Mouse (Mus musculus): Measurements from ENCODE around the gene Lrrc3c.
A peak's percentile ranks its signal among the peaks of the same experiment; 100 is the strongest.

Lrrc3c gene

DNA sequence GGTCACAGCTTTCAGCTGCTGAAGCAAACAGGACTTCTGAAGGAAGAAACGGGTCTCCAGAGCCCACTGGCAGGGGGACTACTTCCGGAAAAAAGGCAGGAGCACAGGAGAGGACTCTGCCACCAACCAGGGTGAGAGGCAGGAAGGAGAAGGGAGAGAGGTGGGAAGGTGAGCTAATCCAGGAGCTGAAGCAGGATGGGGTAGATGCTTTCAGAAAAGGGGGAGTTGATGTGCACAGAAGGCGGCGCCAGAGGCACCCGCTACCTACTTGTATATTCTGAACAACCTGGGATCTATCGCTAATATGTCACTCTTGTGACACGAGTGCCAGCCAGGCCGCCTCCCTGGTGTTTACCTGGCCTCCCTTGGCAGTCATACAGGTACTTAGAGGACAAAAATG, at the start of gene Lrrc3c:
TSS of gene Lrrc3c (plus strand) at position 301 of the 400 bp plus-strand sequence.
- DNase-seq (ENCODE audit: low read depth, low spot score), result no peak

DNA sequence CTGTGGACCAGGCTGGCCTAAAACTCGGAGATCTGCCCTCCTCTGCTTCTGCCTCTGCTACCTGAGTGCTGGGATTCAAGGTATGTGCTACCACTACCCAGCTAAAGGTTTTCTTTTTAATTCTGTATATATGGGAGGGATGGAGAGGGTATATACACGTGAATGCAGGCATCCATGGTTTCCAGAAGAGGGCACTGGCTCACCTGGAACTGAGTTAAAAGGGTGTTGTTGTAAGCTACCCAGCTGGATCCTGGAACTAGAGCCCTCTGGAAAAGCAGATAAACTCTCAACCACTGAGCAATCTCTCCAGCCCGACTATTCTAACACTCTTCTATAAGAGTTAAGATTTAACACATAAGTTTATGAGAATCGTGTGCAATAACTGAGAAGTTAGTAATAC, 48.7 kb upstream of the Lrrc3c start:
- no peak for DNase-seq (ENCODE audit: low read depth, low spot score)

DNA sequence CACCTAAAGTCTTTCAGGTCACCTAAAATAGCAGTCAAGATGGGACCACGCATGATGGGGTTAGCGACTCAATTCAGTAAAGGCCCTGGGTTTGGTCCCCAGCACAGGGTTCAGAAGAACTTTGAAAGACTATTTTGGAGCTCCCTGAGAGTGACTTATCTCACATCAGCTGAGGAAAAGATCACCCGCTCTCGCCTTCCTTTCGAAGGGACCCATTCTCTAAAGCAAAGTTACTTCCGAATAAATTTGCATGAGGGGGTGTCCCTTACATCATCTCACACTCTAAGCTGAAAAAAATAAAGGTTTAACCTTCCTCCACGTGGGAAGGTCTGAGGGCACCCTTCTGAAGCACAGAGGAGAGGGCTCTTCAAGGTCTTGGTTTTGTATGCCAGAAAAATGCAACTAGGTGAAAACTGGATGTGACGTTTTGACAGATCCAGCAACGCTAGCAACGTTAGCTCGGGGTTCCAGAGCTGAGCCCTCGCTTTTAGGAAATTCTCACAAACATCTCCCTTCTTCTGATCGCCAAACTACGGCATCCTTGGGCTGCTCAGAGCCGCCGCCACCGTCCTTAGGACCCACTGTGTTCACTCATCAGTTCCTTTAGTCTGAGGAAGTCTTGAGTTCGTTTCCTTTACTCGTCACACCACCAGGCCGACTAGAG, 47.6 kb upstream of the Lrrc3c start:
- DNase-seq (ENCODE audit: low read depth, low spot score), result no peak

DNA sequence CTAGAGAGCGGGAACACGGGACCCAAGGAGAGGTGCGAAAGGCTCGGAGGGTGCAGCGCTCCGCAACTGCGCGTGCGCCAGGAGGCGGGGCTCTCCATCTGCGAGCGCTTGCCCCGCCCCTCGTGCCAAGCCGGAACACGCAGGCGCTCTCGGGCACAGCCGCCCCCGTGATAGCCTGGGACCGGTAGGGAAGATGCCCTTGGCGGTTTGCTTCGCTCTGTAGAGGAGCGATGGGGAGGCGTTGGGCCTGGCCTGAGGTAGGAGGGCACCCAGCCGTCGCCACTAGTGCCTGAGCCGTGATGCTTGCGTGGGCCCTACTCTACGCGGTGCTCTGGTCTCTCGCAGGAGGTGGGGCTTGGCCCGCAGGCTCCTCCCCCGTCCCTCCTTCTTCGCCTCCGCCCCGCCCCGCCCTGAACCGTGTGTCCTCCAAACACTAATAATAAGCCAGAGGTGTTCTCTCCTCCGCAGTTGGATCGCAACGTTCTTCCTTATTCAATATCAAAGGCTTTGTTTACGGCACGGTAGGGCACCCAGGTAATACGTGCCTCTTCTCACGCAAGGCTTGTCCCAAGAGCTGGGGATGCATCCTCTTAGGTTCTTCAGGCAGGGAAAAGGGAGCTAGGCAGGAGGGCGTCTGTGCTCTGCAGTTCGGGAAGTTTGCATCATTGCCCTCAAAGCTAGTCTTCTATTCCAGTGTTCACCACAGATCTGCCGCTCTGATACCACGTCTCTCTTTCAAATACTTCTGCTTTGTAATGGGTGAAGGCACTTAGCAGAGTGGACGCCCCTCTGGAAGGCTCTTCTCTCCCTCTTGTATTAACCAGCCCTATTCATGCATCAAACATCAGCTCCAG, 46.9 kb upstream of the Lrrc3c start, which contains the start of gene Zpbp2:
TSS of gene Zpbp2 (plus strand) at position 123 of the 854 bp plus-strand sequence.
- peak; percentile 88 for DNase-seq (ENCODE audit: low read depth, low spot score)

DNA sequence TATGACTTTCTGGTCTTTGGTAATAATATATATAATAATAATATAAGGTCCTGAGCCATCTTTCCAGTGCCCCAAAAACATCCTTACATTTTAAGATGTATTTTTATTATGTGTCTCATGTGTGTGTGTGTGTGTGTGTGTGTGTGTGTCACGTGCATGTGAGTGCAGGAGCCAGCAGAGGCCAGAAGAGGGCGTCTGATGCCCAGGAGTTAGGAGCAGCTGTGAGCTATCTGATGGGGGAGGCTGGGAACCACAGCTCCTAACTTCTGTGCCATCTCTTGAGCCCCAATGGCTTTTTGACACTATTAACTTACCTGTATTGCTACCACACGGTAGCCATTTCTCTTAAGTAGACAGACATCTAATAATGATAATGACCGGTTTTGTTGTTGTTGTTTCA, 44.1 kb upstream of the Lrrc3c start:
- no peak for DNase-seq (ENCODE audit: low read depth, low spot score)

DNA sequence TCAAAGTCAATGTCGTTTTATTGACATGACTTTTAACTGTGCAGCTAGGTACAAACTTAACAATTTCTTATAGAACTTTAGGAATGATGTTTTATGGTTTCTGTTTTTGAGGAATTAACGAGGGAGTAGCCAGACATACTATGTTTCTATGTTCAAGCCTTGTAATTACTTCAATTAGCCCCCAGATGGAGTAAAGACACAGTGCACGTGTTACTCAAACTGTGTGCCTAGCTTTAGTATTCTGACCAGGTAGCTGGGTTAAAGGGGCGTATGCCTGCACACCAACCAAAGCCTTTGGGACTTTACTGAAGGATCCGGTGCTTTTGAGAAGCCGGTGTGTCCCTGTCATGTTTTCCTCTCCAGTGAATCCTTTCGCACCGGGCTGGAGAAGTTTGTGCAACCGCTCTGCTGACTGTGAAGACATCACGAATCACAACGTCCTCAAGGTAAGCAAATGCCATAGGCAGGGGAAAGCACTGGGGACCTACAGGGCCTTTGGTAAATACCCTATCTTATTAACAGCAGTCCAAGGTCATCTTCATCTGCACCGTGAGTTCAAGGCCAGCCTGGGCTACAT, 42.9 kb upstream of the Lrrc3c start:
- DNase-seq (ENCODE audit: low read depth, low spot score), result no peak

DNA sequence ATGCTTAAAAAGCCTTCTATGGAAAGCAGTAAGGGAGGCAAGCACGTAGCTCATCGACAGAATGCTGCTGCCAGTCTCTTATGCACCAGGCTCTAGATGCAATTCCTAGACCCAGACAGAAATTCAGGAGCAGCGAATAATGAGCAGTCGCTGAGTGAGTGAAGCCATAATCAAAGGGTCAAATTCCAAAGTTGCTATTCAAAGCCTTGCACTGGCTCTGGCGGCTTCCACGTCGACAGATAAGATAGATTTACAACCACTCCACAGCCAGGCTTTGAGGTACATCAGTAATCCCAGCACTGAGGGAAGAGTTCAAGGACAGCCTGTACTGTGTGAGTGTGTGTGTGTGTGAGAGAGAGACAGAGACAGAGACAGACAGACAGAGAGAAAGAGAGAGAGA, 37.1 kb upstream of the Lrrc3c start:
- DNase-seq (ENCODE audit: low read depth, low spot score), result no peak

DNA sequence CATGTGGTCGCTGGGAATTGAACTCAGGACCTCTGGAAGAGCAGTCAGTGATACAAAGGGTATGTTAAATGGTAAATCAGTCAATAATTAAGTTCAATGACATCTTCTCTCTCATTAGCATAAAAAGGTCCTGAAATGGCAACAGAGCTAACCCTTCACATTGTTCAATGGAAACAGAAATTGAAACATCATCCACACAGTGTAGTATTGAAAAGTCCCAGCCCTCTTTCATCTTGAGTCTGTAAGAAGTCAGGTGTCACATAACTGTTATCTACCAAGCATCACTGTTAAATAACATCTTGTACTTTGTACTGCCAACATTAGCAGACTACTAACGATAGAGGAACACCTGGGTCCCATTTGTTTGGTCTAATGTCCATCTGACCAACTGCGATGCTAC, 35.1 kb upstream of the Lrrc3c start:
- no peak for DNase-seq (ENCODE audit: low read depth, low spot score)

DNA sequence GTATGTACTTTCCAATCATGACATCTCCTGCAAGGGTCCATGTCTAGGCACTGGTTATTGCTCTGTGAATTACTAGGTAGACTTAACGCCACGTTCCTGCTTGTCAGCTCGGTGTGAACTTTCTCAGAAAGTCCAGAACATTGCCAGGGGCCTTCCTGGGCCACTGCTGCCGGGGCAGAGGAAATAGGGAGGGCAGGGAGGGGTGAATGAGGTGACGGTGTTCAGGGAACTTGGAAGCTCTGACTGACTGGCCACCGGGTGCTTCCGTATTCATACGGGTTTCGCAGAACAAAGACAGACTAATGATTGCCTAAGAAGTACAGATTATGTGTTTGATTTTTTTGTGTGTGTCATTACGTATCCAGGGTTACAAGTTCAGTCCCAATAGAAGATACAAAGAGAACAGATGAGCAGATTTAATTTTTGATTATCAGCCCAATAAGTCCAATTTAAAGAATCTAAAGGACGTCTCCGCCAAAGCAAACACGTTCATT, 34.1 kb upstream of the Lrrc3c start:
- DNase-seq (ENCODE audit: low read depth, low spot score), result no peak

DNA sequence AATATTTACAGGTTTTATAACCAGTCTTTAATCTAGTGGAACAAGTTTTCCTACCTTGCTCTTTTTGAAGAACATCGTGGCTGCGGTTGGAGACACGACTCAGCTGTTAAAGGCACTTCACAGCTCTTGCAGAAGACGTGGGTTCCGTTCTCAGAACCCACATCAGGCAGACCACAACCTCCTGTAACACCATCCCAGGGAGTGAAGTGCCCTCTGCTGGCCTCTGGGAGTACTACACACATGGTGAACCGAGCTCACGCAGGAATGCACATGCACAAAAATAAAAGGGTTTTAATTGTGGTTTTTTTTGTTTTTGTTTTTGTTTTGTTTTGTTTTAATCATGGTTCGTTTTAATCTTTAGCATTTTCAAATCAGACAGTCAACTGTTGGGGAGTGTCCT, 29.8 kb upstream of the Lrrc3c start:
- DNase-seq (ENCODE audit: low read depth, low spot score), result no peak

DNA sequence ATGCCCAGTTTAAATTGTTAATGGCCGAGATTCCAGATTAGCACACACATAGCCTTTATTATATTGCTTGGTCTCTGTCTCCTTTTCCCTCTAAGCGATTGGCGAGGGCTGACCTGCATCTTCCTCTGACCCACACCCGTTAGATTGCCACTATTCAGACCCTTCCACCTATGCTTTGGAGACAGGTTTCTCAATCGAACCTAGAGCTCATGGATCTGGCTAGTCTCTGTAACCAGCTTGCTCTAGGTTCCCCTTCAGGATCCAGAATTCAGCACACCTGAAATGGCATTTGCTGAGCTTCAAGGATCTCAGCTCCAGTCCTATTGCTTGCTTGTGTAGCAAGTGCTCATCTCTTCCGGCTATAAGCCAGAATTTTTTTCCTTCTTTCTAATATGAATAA, 28.6 kb upstream of the Lrrc3c start:
- DNase-seq (ENCODE audit: low read depth, low spot score), result no peak

DNA sequence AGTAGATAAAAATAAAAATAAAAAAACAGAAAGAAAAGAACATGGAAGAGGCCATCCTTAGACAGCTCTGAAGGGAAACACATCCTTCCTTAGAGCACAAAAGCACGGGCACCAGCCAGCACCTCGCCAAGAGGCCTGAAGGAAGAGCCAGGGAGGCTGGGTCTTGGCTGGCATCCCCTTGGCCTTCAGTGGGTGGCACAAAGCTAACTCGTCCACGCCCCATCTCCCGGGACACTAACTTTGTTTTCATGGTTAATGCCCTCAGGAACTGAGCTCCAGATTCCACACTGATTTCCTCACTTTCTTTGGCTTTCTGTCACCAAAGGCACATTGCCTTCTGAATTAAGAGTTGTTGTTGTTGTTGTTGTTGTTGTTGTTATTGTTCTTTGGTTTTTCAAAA, 20.3 kb upstream of the Lrrc3c start:
- DNase-seq (ENCODE audit: low read depth, low spot score), result no peak

DNA sequence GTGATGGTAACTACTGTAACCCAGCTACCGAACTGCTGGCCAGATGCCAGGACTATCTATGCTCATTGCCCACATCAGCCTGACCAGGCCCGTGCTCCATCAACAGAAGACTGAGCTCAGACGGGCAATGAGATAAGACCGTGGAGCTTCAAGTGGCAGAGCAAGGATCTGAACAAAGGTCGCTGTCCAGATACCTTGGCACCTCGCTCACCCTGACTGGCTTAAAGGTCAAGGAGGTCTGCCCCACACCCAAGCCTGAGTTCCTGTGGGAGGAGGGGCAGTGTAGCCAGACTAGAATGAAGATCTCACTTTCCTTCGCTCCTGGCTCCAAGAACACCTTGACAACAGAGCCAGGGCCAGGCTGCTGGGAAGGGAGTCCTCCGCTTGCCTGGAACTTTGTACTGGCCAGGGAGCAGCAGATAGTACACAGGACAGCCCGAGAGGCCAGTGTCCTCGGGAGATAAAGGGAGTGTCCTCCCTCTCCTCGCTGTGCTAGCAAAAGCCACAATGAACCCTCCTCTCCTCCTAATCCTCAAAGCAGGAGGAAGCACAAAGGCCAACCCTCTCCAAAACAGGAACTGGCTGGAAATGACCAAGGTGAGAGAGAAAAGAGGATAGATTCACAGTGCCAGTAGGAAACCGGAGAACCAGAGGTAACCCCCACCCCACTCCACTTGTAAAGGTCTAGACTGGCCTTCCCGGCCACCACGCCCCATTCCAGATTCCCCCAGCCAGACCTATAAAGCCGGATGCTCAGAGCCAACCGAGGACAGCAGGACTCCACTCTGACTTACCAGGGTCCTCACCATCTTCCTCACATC, 17.6 kb upstream of the Lrrc3c start:
- peak; percentile 76 for DNase-seq (ENCODE audit: low read depth, low spot score)

DNA sequence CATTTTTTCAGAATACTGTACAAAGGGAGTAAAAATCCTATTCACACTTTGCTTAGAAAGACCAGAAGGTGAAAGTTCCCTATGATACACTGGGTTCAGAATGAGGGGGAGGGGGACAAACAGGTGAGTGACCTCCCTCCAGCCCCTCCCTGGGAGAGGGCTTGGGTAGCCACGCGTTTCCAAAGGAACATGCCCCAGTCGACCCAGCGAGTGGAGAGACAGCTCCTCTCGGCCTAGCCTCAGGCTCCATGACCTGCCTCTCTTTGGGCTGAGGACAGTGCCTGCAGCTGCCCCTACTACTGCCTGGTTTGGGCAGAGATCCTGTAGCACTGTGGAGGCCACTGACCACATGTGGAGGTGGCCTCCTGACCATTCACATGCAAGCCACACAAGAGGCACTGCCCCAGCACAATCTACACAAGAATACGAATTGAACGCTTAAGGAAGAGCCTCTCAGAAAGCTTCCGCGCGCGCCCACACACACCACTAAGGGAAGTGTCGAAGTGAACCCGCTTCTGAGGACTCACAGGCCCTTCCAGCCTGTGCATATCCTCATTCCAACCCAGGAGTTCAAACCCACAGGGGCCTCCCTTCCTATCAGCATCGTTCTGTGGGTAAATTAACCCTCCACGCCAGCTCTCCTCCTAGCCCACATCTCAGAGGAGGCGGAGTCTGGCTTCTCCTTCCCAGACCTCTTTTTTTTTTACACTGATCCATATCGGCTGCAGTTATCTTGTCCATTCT, 16.6 kb upstream of the Lrrc3c start:
- DNase-seq (ENCODE audit: low read depth, low spot score), result peak; percentile 66

DNA sequence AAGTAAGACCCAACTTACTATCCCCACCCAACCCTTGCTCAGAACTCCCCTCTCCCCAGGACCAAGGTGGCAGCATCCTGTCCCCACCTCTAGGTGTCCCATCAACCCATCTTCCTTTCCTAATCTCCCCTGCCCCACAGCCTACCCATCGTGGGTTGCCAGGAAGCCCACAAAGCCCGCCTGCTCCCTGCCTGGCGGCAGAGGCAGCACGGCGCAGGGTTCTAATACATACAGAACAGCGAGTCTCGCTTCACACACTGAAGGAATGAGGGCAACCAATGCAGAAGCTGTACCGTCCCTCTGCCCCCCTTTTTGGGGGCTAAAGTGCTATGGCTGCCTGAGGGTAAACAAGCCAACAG, 16.1 kb upstream of the Lrrc3c start:
- DNase-seq (ENCODE audit: low read depth, low spot score), result no peak

DNA sequence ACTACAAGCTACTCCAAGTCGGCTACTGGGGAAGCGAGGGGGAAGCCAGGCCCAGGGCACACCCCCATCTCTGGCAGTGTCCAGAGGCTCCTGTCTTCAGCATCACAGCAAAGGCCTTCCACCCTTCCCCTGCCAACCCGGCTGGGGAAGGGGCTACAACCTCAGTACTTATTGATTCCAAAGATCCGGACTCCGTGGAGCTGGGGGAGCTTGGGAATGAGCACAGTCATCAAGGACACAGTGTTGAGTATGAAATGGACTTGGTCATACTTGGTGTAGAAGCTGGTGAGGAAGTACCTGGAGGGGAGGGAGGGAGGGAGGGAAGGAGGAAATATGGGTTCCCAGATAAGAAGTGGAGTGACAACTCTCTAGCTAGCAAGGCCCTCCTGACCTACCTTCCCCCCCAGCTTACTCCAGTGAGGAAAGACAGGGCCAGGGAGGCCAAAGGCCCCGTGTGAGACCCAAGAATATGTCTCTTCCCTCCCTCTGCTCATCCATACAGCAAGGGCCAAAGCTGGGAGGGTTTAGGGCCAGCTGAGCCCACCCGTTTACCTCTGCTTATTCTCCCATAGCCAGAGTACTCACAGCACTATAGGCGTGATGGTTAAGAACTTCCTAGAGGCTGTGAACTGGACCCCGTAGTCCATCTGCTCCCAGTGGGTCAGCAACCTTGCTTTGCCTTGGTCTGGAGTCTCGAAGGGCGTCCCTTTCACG, 15.4 kb upstream of the Lrrc3c start:
- peak; percentile 74 for DNase-seq (ENCODE audit: low read depth, low spot score)

DNA sequence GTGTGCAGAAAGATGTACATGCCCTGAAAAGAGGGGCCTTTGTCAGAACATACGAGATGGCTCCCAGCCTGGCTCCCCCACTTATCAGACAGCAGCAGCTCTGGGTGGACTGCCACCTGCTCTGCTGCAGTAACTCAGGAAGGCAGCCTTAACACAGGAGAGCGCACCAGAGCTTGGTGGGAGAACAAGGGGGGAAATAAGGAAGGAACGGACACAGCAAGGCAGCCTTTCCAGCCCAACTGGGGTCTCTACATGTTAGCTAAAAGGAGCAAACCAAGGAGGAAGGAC, 14.9 kb upstream of the Lrrc3c start:
- peak; percentile 75 for DNase-seq (ENCODE audit: low read depth, low spot score)

DNA sequence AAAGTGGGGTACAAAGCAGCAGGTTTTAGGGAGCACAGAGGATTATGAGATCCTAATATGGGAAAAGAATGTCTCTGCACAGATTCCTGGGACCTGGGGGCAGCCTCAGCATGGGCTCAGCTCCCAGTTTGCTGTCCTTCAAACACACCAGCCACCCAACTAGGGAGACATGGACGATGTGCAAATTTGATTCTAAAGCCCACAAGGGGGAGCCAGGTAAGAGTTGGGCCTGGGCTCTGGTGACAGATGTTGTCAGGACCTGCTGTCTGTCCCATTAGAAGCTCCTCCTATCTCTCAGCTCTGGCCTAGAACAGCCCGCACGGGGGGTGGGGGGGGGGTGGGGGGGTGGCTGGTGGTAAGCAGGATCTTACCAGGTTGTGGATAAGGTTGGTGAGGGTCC, 14.5 kb upstream of the Lrrc3c start:
- DNase-seq (ENCODE audit: low read depth, low spot score), result peak; percentile 61

DNA sequence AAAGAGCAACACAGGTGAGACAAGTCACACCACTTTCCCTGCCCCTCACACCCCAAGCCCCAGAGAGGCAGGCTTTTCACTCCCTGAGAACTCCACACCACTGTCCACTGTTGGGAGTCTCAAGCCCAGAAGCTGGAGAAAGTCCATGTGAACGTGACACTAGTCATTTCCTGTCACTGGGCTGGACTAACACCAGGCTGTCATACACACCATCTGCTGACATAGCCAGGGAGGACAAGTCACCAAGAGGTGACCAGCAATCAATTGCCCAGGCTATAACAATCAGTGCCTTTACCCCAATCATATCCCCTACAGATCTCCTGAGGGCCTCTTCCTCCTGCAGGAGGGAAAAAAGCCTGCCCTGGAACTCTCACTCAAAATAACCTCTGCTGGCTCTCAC, 13.9 kb upstream of the Lrrc3c start:
- DNase-seq (ENCODE audit: low read depth, low spot score), result no peak

DNA sequence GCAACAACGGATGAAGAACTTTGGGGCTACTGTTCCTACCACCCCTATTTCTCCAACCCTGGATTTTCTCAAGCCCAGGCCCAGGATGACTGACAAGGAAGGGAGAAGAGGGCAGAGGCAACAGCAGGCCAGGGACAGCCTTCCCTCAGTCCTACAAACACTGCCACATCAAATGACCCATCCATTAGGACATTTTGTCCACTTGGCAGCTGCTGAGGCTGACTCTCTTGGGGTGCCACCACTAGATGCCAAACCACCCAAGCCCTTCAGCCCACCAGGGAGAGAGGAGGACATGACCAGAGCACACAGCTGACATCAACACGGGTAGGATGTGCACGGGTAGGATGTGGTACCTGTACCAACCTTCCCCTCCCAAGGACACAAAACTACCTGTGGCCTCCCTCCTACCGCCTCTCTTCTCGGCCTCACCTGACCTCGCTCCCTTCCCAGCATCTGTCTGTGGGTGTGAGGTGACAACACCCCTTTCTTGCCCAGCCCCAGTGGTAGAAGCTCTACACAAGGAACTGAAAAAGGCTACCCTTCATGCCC, 13.4 kb upstream of the Lrrc3c start:
- DNase-seq (ENCODE audit: low read depth, low spot score), result no peak

Measured in c-Kit-negative CD71-positive TER-119-positive erythroid progenitor cells, embryonic 14.5 days (primary cell).